Mouse (Mus musculus) neural tube, embryonic 13.5 days (tissue): ENCODE measurements around the gene Pcca. TPM values are rescaled to one million over a fixed set of nuclear protein-coding genes. Genes with fewer than 3 reads are reported as not detected.

Experiments used
- polyA plus RNA-seq: library from polyadenylated mRNA; unstranded; fragments of >200 nt; fragmentation: Nextera tagmentation; extraction: Ambion mirVana; gene quantifications from 2 replicates; pipeline ENCODE4 v1.2.1, GENCODE M21; 2015

The Pcca gene
- polyA plus RNA-seq, 1 experiment from 2014 or later = 28.2 TPM

Other genes with a start within 250 kb of the Pcca start
- gene Gm5089, start 83.2 kb upstream of the Pcca start, polyA plus RNA-seq = 0.46 and 0.62 TPM in 2 replicates
- 8.4 and 8.6 TPM in 2 replicates for gene Zic5, start 68.6 kb upstream of the Pcca start, polyA plus RNA-seq
- gene Zic2, start 58.9 kb upstream of the Pcca start, polyA plus RNA-seq = 8.2 and 10.2 TPM in 2 replicates
- gene Gm10837, start 43.7 kb upstream of the Pcca start, polyA plus RNA-seq = 0.19 and 0.29 TPM in 2 replicates